Mouse (Mus musculus) hindbrain, embryonic 11.5 days (tissue): ENCODE data around the gene Entpd8. TPM values are rescaled to one million over a fixed set of nuclear protein-coding genes. Genes with fewer than 3 reads are reported as not detected.
A peak's percentile ranks its signal among the peaks of the same experiment; 100 is the strongest.

Experiments used
- ATAC-seq: fragments of 200-750 bp; cut with Nextera tagmentation; 2 replicates; pipeline ENCODE4 v1.8.0; 2017; ENCODE audit warnings: mild to moderate bottlenecking, moderate TSS enrichment, moderate library complexity; ENCODE audit not compliant: low FRiP score
- DNase-seq: peaks from one replicate; pipeline ENCODE4 v3.0.0-alpha.2; 2015; ENCODE audit warnings: low spot score
- H3K27ac ChIP-seq: fragments of 300-500 bp; sonication (generic); 2 replicates; pipeline ENCODE4 v1.5.1; 2014; ENCODE audit warnings: mild to moderate bottlenecking, low read depth, low read length
- H3K27me3 ChIP-seq: fragments of 300-500 bp; sonication (generic); 2 replicates; pipeline ENCODE4 v1.6.1; 2014; ENCODE audit warnings: mild to moderate bottlenecking, low read length, moderate library complexity, mixed read lengths; ENCODE audit not compliant: control insufficient read depth, insufficient read depth
- H3K36me3 ChIP-seq: fragments of 300-500 bp; sonication (generic); 2 replicates; pipeline ENCODE4 v1.6.1; 2014; ENCODE audit warnings: mild to moderate bottlenecking, low read length, moderate library complexity, mixed read lengths; ENCODE audit not compliant: control insufficient read depth, insufficient read depth
- H3K4me1 ChIP-seq: fragments of 300-500 bp; sonication (generic); replicated peaks from 2 replicates; pipeline ENCODE4 v1.6.1; 2014; ENCODE audit warnings: low read length, mixed read lengths; ENCODE audit not compliant: control insufficient read depth, insufficient read depth
- H3K4me2 ChIP-seq: fragments of 300-500 bp; sonication (generic); replicated peaks from 2 replicates; pipeline ENCODE4 v1.6.1; 2014; ENCODE audit warnings: mild to moderate bottlenecking, low read depth, low read length
- H3K4me3 ChIP-seq: fragments of 300-500 bp; sonication (generic); 2 replicates; pipeline ENCODE4 v1.5.1; 2014; ENCODE audit warnings: low read depth, low read length
- H3K9ac ChIP-seq: fragments of 300-500 bp; sonication (generic); 2 replicates; pipeline ENCODE4 v1.6.1; 2014; ENCODE audit warnings: low read depth, low read length
- H3K9me3 ChIP-seq: fragments of 300-500 bp; sonication (generic); 2 replicates; pipeline ENCODE4 v1.6.1; 2016; ENCODE audit warnings: low read length; ENCODE audit not compliant: control insufficient read depth
- WGBS: fragments of 180-500 bp; shearing (Covaris S2); extraction: QIAGEN DNeasy Blood & Tissue Kit; methylation state at CpG from one replicate; pipeline ENCODE4 v1.1.7; 2014; 5-methylcytosine and 5-hydroxymethylcytosine counted together
- polyA plus RNA-seq: library from polyadenylated mRNA; unstranded; fragments of >200 nt; fragmentation: Nextera tagmentation; extraction: Ambion mirVana; gene quantifications from 2 replicates; pipeline ENCODE4 v1.2.1, GENCODE M21; 2014

Gene Entpd8
- polyA plus RNA-seq, 1 experiment from 2014 or later, result not detected

- Histone ChIP-seq H3K4me3 (peak overlapping the region; percentile 82; the same call in 1 of the 2 replicates), H3K27me3 (no peaks in the 10 kb centered on the region), H3K36me3 (no peaks in the 10 kb centered on the region), H3K4me1 (peaks cover 7% of the 10 kb centered on the region; the same call in 1 of the 2 replicates), H3K9ac (0 out of 2 replicates have a peak overlapping the region, but pooled peaks have one; percentile 88), H3K27ac (no peak overlapping the region), H3K4me2 (peak overlapping the region; percentile 82), H3K9me3 (no peaks in the 10 kb centered on the region)
- 93% methylated on average over 21 of the region's 21 CpGs for WGBS
- ATAC-seq, result no peak
- no peak for DNase-seq
Measured at GRCm38 (mm10) chr2:25055409-25056155, 24.5 kb upstream of the Entpd8 start.

- no peaks in the 10 kb centered on the region for H3K27me3 ChIP-seq
- H3K9ac ChIP-seq, result no peak overlapping the region
- H3K9me3 ChIP-seq, result no peaks in the 10 kb centered on the region
- no peak overlapping the region for H3K4me3 ChIP-seq
- ATAC-seq (no peak), DNase-seq (no peak)
- H3K36me3 ChIP-seq, result no peaks in the 10 kb centered on the region
- peaks cover 7% of the 10 kb centered on the region; the same call in 1 of the 2 replicates for H3K4me1 ChIP-seq
- H3K27ac ChIP-seq, result no peak overlapping the region
- H3K4me2 ChIP-seq, result no peak overlapping the region
- WGBS, result 93% methylated on average over 7 of the region's 7 CpGs
Measured at GRCm38 (mm10) chr2:25058926-25059325, 21.2 kb upstream of the Entpd8 start.

GRCm38 (mm10) chr2:25063523-25063922 is 16.6 kb upstream of the Entpd8 start:
- H3K36me3 ChIP-seq, result no peaks in the 10 kb centered on the region
- 94% methylated on average over 5 of the region's 5 CpGs for WGBS

GRCm38 (mm10) chr2:25064285-25064684 is 15.8 kb upstream of the Entpd8 start:
- DNase-seq (no peak), ATAC-seq (no peak)
- WGBS, result 91% methylated on average over 1 of the region's 1 CpGs
- Histone ChIP-seq H3K27ac (no peak overlapping the region), H3K4me3 (no peak overlapping the region), H3K9me3 (no peaks in the 10 kb centered on the region), H3K9ac (no peak overlapping the region), H3K4me1 (no peaks in the 10 kb centered on the region), H3K27me3 (no peaks in the 10 kb centered on the region), H3K36me3 (no peaks in the 10 kb centered on the region), H3K4me2 (no peak overlapping the region)

More at GRCm38 (mm10) chr2:25063523-25063922, 16.6 kb upstream of the Entpd8 start:
- H3K4me1 ChIP-seq, result no peaks in the 10 kb centered on the region
- DNase-seq (no peak), ATAC-seq (no peak)
- H3K9me3 ChIP-seq, result no peaks in the 10 kb centered on the region
- no peak overlapping the region for H3K4me3 ChIP-seq
- no peaks in the 10 kb centered on the region for H3K27me3 ChIP-seq
- H3K9ac ChIP-seq, result no peak overlapping the region
- no peak overlapping the region for H3K27ac ChIP-seq
- no peak overlapping the region for H3K4me2 ChIP-seq

GRCm38 (mm10) chr2:25065537-25065936 is 14.6 kb upstream of the Entpd8 start:
- H3K36me3 ChIP-seq, result no peaks in the 10 kb centered on the region
- no peak for DNase-seq

GRCm38 (mm10) chr2:25066552-25066951 is 13.6 kb upstream of the Entpd8 start:
- no peaks in the 10 kb centered on the region for H3K9me3 ChIP-seq
- H3K27ac ChIP-seq, result no peak overlapping the region
- no peaks in the 10 kb centered on the region for H3K36me3 ChIP-seq
- H3K4me2 ChIP-seq, result no peak overlapping the region
- no peak for DNase-seq
- no peak overlapping the region for H3K9ac ChIP-seq
- WGBS, result 86% methylated on average over 4 of the region's 4 CpGs
- H3K4me3 ChIP-seq, result no peak overlapping the region
- no peaks in the 10 kb centered on the region for H3K27me3 ChIP-seq
- ATAC-seq, result no peak
- no peaks in the 10 kb centered on the region for H3K4me1 ChIP-seq

More at GRCm38 (mm10) chr2:25065537-25065936, 14.6 kb upstream of the Entpd8 start:
- Histone ChIP-seq H3K4me3 (no peak overlapping the region), H3K27ac (no peak overlapping the region), H3K9me3 (no peaks in the 10 kb centered on the region), H3K27me3 (no peaks in the 10 kb centered on the region), H3K4me2 (no peak overlapping the region), H3K9ac (no peak overlapping the region), H3K4me1 (no peaks in the 10 kb centered on the region)
- no peak for ATAC-seq

- WGBS, result 82% methylated on average over 4 of the region's 4 CpGs
- H3K4me2 ChIP-seq, result no peak overlapping the region
Measured at GRCm38 (mm10) chr2:25069537-25069936, 10.6 kb upstream of the Entpd8 start.

GRCm38 (mm10) chr2:25072398-25072797 is 7.7 kb upstream of the Entpd8 start:
- 95% methylated on average over 4 of the region's 4 CpGs for WGBS
- H3K9ac ChIP-seq, result no peak overlapping the region
- no peak for ATAC-seq
- no peak overlapping the region for H3K4me2 ChIP-seq
- no peak overlapping the region for H3K4me3 ChIP-seq
- DNase-seq, result no peak
- no peaks in the 10 kb centered on the region for H3K36me3 ChIP-seq
- H3K4me1 ChIP-seq, result no peaks in the 10 kb centered on the region
- no peaks in the 10 kb centered on the region for H3K9me3 ChIP-seq
- H3K27me3 ChIP-seq, result no peaks in the 10 kb centered on the region
- H3K27ac ChIP-seq, result no peak overlapping the region

More at GRCm38 (mm10) chr2:25069537-25069936, 10.6 kb upstream of the Entpd8 start:
- Histone ChIP-seq H3K36me3 (no peaks in the 10 kb centered on the region), H3K9ac (no peak overlapping the region), H3K9me3 (no peaks in the 10 kb centered on the region), H3K4me1 (no peaks in the 10 kb centered on the region), H3K27ac (no peak overlapping the region), H3K4me3 (no peak overlapping the region), H3K27me3 (no peaks in the 10 kb centered on the region)
- no peak for DNase-seq
- ATAC-seq, result no peak

- no peak overlapping the region for H3K4me3 ChIP-seq
Measured at GRCm38 (mm10) chr2:25075506-25075905, 4.6 kb upstream of the Entpd8 start.

More at GRCm38 (mm10) chr2:25075506-25075905, 4.6 kb upstream of the Entpd8 start:
- H3K27ac ChIP-seq, result no peak overlapping the region
- H3K36me3 ChIP-seq, result no peaks in the 10 kb centered on the region
- ATAC-seq, result no peak
- H3K9ac ChIP-seq, result no peak overlapping the region
- no peaks in the 10 kb centered on the region for H3K9me3 ChIP-seq
- H3K4me1 ChIP-seq, result no peaks in the 10 kb centered on the region
- no peak overlapping the region for H3K4me2 ChIP-seq
- no peak for DNase-seq
- H3K27me3 ChIP-seq, result no peaks in the 10 kb centered on the region
- 70% methylated on average over 4 of the region's 4 CpGs for WGBS
